Mouse (Mus musculus): ENCODE measurements around the gene Slc2a3. TPM values are rescaled to one million over a fixed set of nuclear protein-coding genes. Genes with fewer than 3 reads are reported as not detected.
"Not testable (repeated sequence)": the region's sequence is repeated elsewhere in the genome, so short reads cannot be mapped to it uniquely, and the experiment has no call there.

The Slc2a3 gene
- polyA plus RNA-seq, 1 experiment from 2014 or later = 12.1 TPM

DNA sequence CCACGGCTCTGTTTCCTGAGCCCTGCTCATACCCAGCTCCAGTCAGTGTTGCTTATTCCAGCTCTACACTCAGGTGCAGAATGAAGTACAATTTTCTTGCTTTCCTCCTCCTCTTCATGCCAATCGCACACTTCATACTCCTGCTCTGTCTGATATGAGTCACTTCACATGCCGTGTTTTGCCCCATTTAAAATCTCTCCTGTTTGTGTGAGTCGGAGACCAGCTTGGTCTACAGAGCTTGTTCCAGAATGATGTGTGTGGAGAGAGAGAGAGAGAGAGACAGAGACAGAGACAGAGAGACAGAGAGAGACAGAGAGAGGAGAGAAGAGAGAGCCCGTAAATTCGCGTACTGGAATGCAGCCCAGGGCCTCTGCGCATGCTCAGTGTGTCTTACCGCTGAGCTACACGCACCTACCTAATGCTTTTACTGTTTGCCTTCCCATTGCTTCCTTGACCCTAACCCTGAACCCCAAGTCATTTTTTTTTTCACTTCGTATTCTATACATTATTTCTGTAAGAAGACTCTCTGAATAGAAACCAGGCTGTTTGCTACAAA, 30.6 kb downstream of the Slc2a3 start:
- Histone ChIP-seq H3K4me3 (no peak overlapping the region), H3K9me3 (no peaks in the 10 kb centered on the region), H3K4me2 (no peak overlapping the region), H3K36me3 (no peaks in the 10 kb centered on the region), H3K27ac (replicated peaks) (no peak overlapping the region), H3K9ac (no peak overlapping the region), H3K27me3 (replicated peaks) (no peaks in the 10 kb centered on the region), H3K4me1 (peaks cover 3% of the 10 kb centered on the region; the same call in 1 of the 2 replicates)
- WGBS = 87% methylated on average over 11 of the region's 11 CpGs
- no peak for ATAC-seq (ENCODE audit: extremely low read depth, insufficient number of reproducible peaks, low FRiP score, low TSS enrichment)

- Histone ChIP-seq H3K4me2 (no peak overlapping the region), H3K27me3 (replicated peaks) (no peaks in the 10 kb centered on the region; the same call in 1 of the 2 replicates), H3K9ac (no peak overlapping the region), H3K36me3 (no peaks in the 10 kb centered on the region), H3K4me3 (no peak overlapping the region), H3K27ac (replicated peaks) (no peak overlapping the region), H3K9me3 (no peaks in the 10 kb centered on the region), H3K4me1 (peaks cover 8% of the 10 kb centered on the region)
- 66% methylated on average over 10 of the region's 10 CpGs for WGBS
- no peak for ATAC-seq (ENCODE audit: extremely low read depth, insufficient number of reproducible peaks, low FRiP score, low TSS enrichment)
These were observed 31.4 kb downstream of the Slc2a3 start for GRCm38 (mm10) chr6:122769771-122770759.

- Histone ChIP-seq H3K9ac (no peak overlapping the region), H3K27ac (replicated peaks) (no peak overlapping the region), H3K4me2 (no peak overlapping the region), H3K9me3 (no peaks in the 10 kb centered on the region), H3K4me3 (no peak overlapping the region), H3K27me3 (replicated peaks) (peaks cover 5% of the 10 kb centered on the region; the same call in 1 of the 2 replicates), H3K4me1 (peaks cover 21% of the 10 kb centered on the region), H3K36me3 (no peaks in the 10 kb centered on the region)
- WGBS = 84% methylated on average over 5 of the region's 5 CpGs
- ATAC-seq (ENCODE audit: extremely low read depth, insufficient number of reproducible peaks, low FRiP score, low TSS enrichment) = no peak
These were observed 33.2 kb downstream of the Slc2a3 start for GRCm38 (mm10) chr6:122768256-122768655.

DNA sequence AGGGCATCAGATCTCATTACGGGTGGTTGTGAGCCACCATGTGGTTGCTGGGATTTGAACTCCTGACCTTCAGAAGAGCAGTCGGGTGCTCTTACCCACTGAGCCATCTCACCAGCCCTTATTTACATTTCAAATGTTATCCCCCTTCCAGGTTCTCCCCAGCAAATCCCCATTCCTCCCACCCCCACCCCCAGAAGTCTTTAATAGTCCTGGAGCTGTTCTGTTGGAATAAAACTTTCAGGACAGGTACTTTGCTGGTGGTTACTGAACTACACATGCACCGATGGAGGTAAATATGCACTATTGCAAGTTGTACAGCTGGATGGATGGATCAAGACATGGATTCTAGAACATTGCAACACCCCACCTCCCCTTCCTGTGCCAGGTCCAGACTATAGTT, 34.4 kb downstream of the Slc2a3 start:
- 79% methylated on average over 3 of the region's 3 CpGs for WGBS
- not testable (repeated sequence) for H3K4me3 ChIP-seq; H3K36me3 ChIP-seq; H3K9me3 ChIP-seq; ATAC-seq (ENCODE audit: extremely low read depth, insufficient number of reproducible peaks, low FRiP score, low TSS enrichment); H3K27ac ChIP-seq (replicated peaks); H3K9ac ChIP-seq; H3K4me2 ChIP-seq
- H3K27me3 ChIP-seq (replicated peaks) = peaks cover 11% of the 10 kb centered on the region
- peaks cover 21% of the 10 kb centered on the region for H3K4me1 ChIP-seq

- no peak overlapping the region for H3K4me3 ChIP-seq
- H3K4me2 ChIP-seq = no peak overlapping the region
- no peak overlapping the region for H3K9ac ChIP-seq
- peaks cover 11% of the 10 kb centered on the region for H3K27me3 ChIP-seq (replicated peaks)
- peaks cover 21% of the 10 kb centered on the region for H3K4me1 ChIP-seq
- H3K27ac ChIP-seq (replicated peaks) = no peak overlapping the region
- WGBS = 29% methylated on average over 5 of the region's 5 CpGs
- H3K9me3 ChIP-seq = no peaks in the 10 kb centered on the region
- no peak for ATAC-seq (ENCODE audit: extremely low read depth, insufficient number of reproducible peaks, low FRiP score, low TSS enrichment)
- no peaks in the 10 kb centered on the region for H3K36me3 ChIP-seq
These were observed 35.1 kb downstream of the Slc2a3 start for GRCm38 (mm10) chr6:122766145-122766968.

DNA sequence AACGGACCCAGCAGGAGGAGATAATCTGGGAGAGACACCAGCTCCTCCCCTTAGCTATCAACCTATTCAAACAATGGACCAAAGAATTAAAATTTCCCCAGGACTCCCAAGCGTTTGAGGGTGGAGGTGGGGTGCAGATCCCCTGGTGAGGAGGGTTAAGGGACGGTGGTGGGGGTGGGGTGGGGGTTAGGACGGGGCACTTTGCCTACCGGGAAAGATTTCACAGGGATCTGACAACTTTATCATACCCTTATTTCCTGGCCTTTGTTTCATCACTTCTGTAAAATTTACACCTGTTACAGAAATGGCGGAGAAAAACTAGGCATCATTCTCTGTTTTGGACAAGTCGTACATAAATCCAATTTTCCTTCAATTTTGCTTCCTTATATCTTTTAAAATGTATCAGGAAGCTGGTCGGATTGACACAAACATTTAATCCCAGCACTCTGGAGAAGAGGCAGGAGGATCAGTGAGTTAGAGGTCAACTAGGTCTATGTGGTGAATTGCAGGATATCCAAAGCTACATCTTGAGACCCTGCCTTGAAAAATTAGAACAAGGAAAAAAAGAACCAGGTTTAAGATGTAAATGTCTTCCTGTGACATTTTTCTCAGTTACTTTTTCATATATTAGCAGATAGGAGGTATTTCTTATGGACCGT, 36.0 kb downstream of the Slc2a3 start:
- Histone ChIP-seq H3K4me3 (peak overlapping the region; percentile 59), H3K27ac (replicated peaks) (no peak overlapping the region), H3K27me3 (replicated peaks) (peaks cover 11% of the 10 kb centered on the region), H3K4me1 (peaks cover 28% of the 10 kb centered on the region), H3K4me2 (peak overlapping the region; percentile 93), H3K9me3 (no peaks in the 10 kb centered on the region), H3K36me3 (no peaks in the 10 kb centered on the region), H3K9ac (peak overlapping the region; percentile 76)
- ATAC-seq (ENCODE audit: extremely low read depth, insufficient number of reproducible peaks, low FRiP score, low TSS enrichment) = no peak
- WGBS = 17% methylated on average over 9 of the region's 9 CpGs

DNA sequence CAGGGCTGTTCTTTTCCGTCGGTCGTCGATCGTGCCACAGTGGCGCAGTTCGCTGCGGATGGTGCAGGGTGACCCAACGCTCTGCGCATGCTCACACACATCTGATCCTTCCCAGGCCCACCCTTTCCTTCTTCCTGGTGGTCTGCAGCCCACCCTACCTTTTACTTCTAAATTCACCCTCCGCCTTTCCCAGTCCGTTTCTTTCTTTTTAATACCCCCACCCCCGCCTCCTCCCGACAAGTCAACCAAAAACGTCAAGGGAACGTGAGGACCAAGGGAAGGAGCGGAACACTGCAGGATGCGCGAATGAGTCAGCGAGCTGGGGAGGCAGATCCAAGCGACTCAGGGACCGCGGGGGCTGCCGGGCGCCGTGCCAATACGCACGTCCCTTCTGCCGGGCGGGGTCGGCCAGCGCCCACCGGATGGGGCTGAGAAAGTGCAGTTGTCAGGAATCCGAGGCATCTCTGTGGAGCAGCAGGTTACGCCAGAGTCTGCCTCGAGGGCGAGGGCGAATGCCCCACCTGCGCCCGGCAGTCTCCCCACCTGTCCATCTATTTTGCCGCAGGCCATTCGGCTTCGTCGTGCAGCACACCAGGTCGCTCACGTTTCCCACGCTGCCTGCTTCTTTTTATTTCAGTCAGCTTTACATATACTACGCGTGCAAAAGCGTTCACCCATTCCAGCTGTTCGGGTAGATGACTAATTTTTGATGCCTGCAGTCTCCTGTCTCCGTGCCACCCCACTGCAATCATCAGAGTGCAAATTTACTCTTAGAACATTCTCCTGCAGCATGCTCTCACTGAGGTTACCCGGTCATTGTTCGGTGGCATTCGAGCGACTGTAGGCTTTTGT, 36.8 kb downstream of the Slc2a3 start:
- Histone ChIP-seq H3K9me3 (no peaks in the 10 kb centered on the region), H3K9ac (peak overlapping the region; percentile 76), H3K4me3 (peak overlapping the region; percentile 59), H3K4me2 (peak overlapping the region; percentile 93), H3K27ac (replicated peaks) (no peak overlapping the region), H3K36me3 (no peaks in the 10 kb centered on the region), H3K4me1 (peaks cover 30% of the 10 kb centered on the region), H3K27me3 (replicated peaks) (peaks cover 11% of the 10 kb centered on the region)
- under 1% methylated on average over 56 of the region's 56 CpGs for WGBS
- peak; percentile 37; the same call in 1 of the 2 replicates for ATAC-seq (ENCODE audit: extremely low read depth, insufficient number of reproducible peaks, low FRiP score, low TSS enrichment)

GRCm38 (mm10) chr6:122763844-122764445, 37.5 kb downstream of the Slc2a3 start:
- Histone ChIP-seq H3K4me1 (peaks cover 30% of the 10 kb centered on the region), H3K4me3 (peak overlapping the region; percentile 59), H3K4me2 (peak overlapping the region; percentile 93), H3K27me3 (replicated peaks) (peaks cover 11% of the 10 kb centered on the region), H3K27ac (replicated peaks) (no peak overlapping the region), H3K9me3 (no peaks in the 10 kb centered on the region), H3K36me3 (no peaks in the 10 kb centered on the region), H3K9ac (peak overlapping the region; percentile 76)
- WGBS = 36% methylated on average over 17 of the region's 17 CpGs
- ATAC-seq (ENCODE audit: extremely low read depth, insufficient number of reproducible peaks, low FRiP score, low TSS enrichment) = no peak

- Histone ChIP-seq H3K36me3 (no peaks in the 10 kb centered on the region), H3K4me2 (peak overlapping the region; percentile 18; the same call in 1 of the 2 replicates), H3K27ac (replicated peaks) (0 out of 2 replicates have a peak overlapping the region, but pooled peaks have one; percentile 20), H3K9me3 (no peaks in the 10 kb centered on the region), H3K27me3 (replicated peaks) (peaks cover 11% of the 10 kb centered on the region), H3K4me1 (peaks cover 30% of the 10 kb centered on the region), H3K9ac (no peak overlapping the region), H3K4me3 (no peak overlapping the region)
- WGBS = 58% methylated on average over 11 of the region's 11 CpGs
- no peak for ATAC-seq (ENCODE audit: extremely low read depth, insufficient number of reproducible peaks, low FRiP score, low TSS enrichment)
These were observed 38.3 kb downstream of the Slc2a3 start for GRCm38 (mm10) chr6:122762952-122763700.

Measured in heart, embryonic 13.5 days (tissue).